Mouse (Mus musculus) kidney, embryonic 16.5 days (tissue): ENCODE data around the gene 9130213A22Rik. TPM values are rescaled to one million over a fixed set of nuclear protein-coding genes. Genes with fewer than 3 reads are reported as not detected.
"Not testable (repeated sequence)": the region's sequence is repeated elsewhere in the genome, so short reads cannot be mapped to it uniquely, and the experiment has no call there.

Experiments
- ATAC-seq: fragments of 200-750 bp; cut with Nextera tagmentation; 2 replicates; pipeline ENCODE4 v1.8.0; 2017; ENCODE audit warnings: moderate TSS enrichment; ENCODE audit not compliant: low FRiP score, low TSS enrichment
- H3K27ac ChIP-seq: fragments of 300-500 bp; sonication (generic); 2 replicates; pipeline ENCODE4 v1.5.1; 2014; ENCODE audit warnings: low read length
- H3K27me3 ChIP-seq: fragments of 300-500 bp; sonication (generic); 2 replicates; pipeline ENCODE4 v1.6.1; 2014; ENCODE audit warnings: low read length, control low read depth, mixed read lengths; ENCODE audit not compliant: insufficient read depth
- H3K36me3 ChIP-seq: fragments of 300-500 bp; sonication (generic); 2 replicates; pipeline ENCODE4 v1.6.1; 2014; ENCODE audit warnings: low read length, control low read depth, mixed read lengths; ENCODE audit not compliant: insufficient read depth
- H3K4me1 ChIP-seq: fragments of 300-500 bp; sonication (generic); 2 replicates; pipeline ENCODE4 v1.6.1; 2014; ENCODE audit warnings: low read length, control low read depth, mixed read lengths; ENCODE audit not compliant: insufficient read depth
- H3K4me2 ChIP-seq: fragments of 300-500 bp; sonication (generic); replicated peaks from 2 replicates; pipeline ENCODE4 v1.6.1; 2014; ENCODE audit warnings: low read depth, low read length
- H3K4me3 ChIP-seq: fragments of 300-500 bp; sonication (generic); 2 replicates; pipeline ENCODE4 v1.5.1; 2014; ENCODE audit warnings: mild to moderate bottlenecking, low read length
- H3K9ac ChIP-seq: fragments of 300-500 bp; sonication (generic); replicated peaks from 2 replicates; pipeline ENCODE4 v1.6.1; 2014; ENCODE audit warnings: low read length
- H3K9me3 ChIP-seq: fragments of 300-500 bp; sonication (generic); 2 replicates; pipeline ENCODE4 v1.6.1; 2016; ENCODE audit warnings: low read length, control low read depth
- WGBS: fragments of 180-500 bp; shearing (Covaris S2); extraction: QIAGEN DNeasy Blood & Tissue Kit; methylation state at CpG from one replicate; pipeline ENCODE4 v1.1.7; 2014; 5-methylcytosine and 5-hydroxymethylcytosine counted together
- polyA plus RNA-seq: library from polyadenylated mRNA; unstranded; fragments of >200 nt; fragmentation: Nextera tagmentation; extraction: Ambion mirVana; gene quantifications from 2 replicates; pipeline ENCODE4 v1.2.1, GENCODE M21; 2015

The 9130213A22Rik gene
- polyA plus RNA-seq, 1 experiment from 2014 or later, result 0.42 TPM

DNA sequence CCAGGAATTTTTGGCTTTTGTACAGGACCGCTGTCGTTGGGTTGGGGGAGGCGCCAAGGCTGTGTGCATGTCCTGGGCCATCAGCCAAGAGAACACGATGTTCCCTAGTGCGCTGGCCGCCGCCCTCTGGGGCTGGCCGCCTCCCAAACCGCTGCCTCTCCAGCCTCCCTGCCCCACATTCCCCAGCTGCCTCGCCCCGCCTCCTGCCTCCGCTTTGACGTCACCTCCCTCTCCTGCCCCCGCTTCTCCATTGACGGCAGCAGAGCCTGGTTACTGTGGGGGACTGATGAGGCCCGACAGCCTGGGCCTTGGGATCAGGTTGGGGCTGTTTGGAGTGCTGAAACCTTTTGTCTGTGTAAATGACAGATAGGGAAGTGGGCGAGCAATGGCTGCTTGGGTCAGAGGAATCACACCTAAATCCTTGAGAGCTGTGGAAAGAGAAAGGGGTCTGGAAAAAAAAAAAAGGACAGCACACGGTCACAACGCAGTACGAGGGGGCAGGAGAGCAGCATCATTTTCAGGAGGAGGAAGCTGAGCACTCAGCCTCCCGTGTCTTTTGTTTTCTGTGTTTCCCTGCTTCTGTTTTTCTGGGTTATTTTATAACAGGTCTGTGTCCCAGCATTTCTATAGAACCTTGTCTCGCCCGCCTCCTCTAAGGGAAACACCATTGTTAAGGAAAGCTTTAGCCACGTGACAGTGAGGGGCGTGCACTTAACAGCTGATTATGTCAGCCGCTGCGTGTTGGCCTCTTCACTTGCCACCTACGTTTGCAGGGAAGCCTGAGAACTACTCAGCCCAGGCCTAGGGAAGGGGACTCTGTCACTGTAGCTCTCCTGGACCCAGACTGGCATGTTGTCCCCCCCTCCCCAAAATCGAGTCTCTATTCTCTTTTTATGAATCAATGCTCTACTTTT is 25.1 kb downstream of the 9130213A22Rik start:
- H3K27ac ChIP-seq, result peak overlapping the region; percentile 89

DNA sequence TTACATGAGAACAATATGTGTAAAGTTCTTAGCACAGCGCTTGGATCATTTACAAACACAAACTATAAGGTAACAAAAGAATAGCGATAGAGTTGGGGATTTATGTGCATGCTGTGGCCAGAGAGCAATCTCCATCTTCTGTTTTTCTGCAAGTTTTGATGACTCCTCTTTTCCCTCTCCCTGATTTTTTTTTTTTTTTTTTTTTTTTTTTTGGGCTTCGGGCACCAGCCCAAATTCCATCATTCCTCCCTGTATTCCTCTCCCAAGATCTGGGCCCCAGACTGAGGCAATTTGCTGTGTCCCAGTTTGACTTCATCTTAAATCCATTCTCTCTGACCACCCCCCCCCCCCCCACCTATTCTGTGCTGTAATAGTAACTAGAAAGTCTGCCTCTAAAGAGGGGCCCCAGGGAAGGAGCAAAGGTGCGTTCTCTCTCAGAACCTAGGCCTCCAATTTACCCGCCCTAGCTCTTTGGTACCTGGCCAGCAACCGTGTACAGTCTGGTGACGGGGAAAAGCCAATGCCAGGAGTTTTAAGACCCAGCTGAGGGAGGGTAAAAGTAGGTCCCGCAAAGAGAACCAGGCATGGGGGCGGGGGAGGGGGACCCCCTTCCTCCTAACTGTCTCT is 25.9 kb downstream of the 9130213A22Rik start:
- H3K36me3 ChIP-seq, result peaks cover 13% of the 10 kb centered on the region
- peak overlapping the region; percentile 86 for H3K4me2 ChIP-seq
- 8% methylated on average over 9 of the region's 9 CpGs for WGBS
- H3K4me1 ChIP-seq, result peaks cover 52% of the 10 kb centered on the region
- H3K27ac ChIP-seq, result peak overlapping the region; percentile 89
- H3K9ac ChIP-seq, result peak overlapping the region; percentile 69
- H3K27me3 ChIP-seq, result no peaks in the 10 kb centered on the region
- ATAC-seq, result no peak
- peak overlapping the region; percentile 67 for H3K4me3 ChIP-seq
- no peaks in the 10 kb centered on the region for H3K9me3 ChIP-seq

More for the DNA sequence above, 25.1 kb downstream of the 9130213A22Rik start:
- WGBS, result 2% methylated on average over 29 of the region's 29 CpGs
- no peaks in the 10 kb centered on the region for H3K9me3 ChIP-seq
- H3K4me3 ChIP-seq, result peak overlapping the region; percentile 67
- peaks cover 50% of the 10 kb centered on the region for H3K4me1 ChIP-seq
- peaks cover 19% of the 10 kb centered on the region for H3K36me3 ChIP-seq
- peak overlapping the region; percentile 86 for H3K4me2 ChIP-seq
- H3K27me3 ChIP-seq, result no peaks in the 10 kb centered on the region
- ATAC-seq, result peak; percentile 53
- H3K9ac ChIP-seq, result peak overlapping the region; percentile 61

DNA sequence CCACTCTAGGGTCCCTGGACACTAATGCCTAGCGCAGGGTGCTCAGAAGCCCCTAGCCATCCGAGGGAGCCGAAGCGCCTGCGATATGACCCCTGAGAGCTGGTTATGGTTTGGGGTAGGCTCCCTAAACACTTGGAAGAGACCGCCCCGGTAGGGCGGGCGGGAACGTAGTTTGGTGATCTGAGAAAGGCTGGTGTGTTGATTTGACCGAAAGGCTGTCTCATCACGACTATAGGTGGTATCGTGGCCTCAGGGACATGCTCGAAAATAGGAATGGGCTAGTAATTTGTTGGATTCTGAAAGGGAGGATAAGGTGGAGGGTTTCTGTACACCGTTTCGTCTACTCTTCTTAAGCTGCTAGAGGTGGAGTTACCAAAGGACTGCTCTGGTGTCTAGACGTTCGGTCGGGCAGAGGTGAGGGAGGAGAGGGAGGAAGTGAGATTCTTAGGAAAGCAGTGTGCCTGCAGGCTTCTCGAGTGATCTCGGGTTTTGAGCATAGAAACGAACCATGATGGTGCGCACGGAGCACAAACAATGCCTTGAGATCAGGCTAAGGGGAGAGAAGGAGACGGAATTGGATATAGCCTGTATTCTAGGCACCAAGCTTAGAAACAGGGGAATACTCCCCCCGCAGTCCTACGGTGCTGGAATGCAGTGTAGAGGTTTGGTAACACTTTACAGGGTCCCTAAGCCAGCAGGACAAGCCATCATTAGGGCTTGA is 26.7 kb downstream of the 9130213A22Rik start:
- under 1% methylated on average over 27 of the region's 27 CpGs for WGBS
- no peaks in the 10 kb centered on the region for H3K9me3 ChIP-seq
- peaks cover 13% of the 10 kb centered on the region; the same call in 1 of the 2 replicates for H3K36me3 ChIP-seq
- peak overlapping the region; percentile 89 for H3K27ac ChIP-seq
- H3K27me3 ChIP-seq, result no peaks in the 10 kb centered on the region
- peaks cover 52% of the 10 kb centered on the region for H3K4me1 ChIP-seq
- peak overlapping the region; percentile 67 for H3K4me3 ChIP-seq
- no peak for ATAC-seq
- H3K9ac ChIP-seq, result peak overlapping the region; percentile 69
- peak overlapping the region; percentile 86 for H3K4me2 ChIP-seq

DNA sequence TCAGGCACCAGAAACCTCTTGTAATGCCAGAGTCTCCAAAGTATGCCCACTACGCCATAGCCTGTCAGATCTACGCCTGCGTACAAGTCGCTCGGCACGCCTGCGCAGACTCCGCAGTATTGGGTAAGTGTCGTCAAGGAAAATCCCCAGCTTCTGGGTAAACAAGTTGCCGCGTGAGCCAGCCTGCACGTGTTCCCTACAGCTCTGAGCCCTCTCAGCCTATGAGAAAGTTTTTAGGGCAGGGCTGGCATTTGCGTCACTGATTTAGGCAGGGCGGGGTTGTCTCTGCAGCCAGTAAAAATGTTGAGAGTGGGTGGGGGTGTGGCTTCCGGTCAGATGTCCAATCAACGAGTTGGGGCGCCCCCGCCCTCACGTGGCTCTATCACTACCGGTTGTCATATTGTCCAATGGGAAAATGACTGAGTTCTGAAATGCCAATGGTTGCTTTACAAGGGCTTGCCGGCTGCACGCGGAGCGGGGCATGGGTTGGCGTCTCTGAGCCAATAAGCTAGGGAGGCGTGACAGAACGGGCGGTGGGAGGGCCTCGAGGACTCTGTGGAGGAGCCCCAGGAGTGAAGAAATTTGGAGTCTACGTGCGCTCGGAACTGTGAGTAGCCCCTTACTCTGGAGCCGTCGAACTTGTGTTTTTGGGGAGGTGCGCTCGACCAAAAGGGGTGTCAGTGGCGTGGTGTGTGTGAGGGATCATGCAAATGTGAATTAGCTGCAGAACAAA is 27.5 kb downstream of the 9130213A22Rik start, which contains the start of gene Per1:
TSS of gene Per1 (plus strand) at position 521 of the 733 bp plus-strand sequence.
- under 1% methylated on average over 37 of the region's 37 CpGs for whole genome bisulfite sequencing
- no peaks in the 10 kb centered on the region for H3K27me3 ChIP-seq
- peak within 1 kb of the TSS; percentile 67 for H3K4me3 ChIP-seq
- peaks cover 52% of the 10 kb centered on the region for H3K4me1 ChIP-seq
- peak within 1 kb of the TSS; percentile 69 for H3K9ac ChIP-seq
- no peaks in the 10 kb centered on the region for H3K9me3 ChIP-seq
- peaks cover 18% of the 10 kb centered on the region; the same call in 1 of the 2 replicates for H3K36me3 ChIP-seq
- ATAC-seq, result peak; percentile 94
- peak within 1 kb of the TSS; percentile 86 for H3K4me2 ChIP-seq
- H3K27ac ChIP-seq, result peak within 1 kb of the TSS; percentile 93

GRCm38 (mm10) chr11:69093856-69094255 is 28.5 kb downstream of the 9130213A22Rik start:
- not testable (repeated sequence) for ATAC-seq, H3K9me3 ChIP-seq, H3K9ac ChIP-seq, H3K27me3 ChIP-seq, H3K4me3 ChIP-seq, H3K4me2 ChIP-seq, H3K27ac ChIP-seq
- H3K4me1 ChIP-seq, result peaks cover 52% of the 10 kb centered on the region
- 92% methylated on average over 7 of the region's 7 CpGs for WGBS
- peaks cover 18% of the 10 kb centered on the region; the same call in 1 of the 2 replicates for H3K36me3 ChIP-seq

DNA sequence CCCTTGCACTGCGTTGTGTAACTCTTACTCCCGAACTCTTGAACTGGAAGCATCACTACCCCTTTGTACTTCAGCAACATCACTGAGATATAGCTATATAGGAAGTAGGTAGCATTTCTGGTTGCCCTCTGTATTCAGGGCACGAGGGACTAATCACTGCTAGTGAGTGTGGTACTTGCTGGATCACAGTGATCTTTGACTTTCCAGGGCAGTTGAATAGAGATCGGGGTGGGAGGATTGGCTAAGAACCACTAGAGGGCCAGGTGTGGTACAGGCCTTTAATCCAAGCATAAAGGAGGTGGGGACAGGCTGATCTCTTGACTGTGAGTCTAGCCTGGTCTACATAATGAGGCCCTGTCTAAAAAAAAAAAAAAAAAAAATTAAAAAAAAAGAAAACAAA is 29.5 kb downstream of the 9130213A22Rik start:
- peaks cover 45% of the 10 kb centered on the region for H3K4me1 ChIP-seq
- no peak for ATAC-seq
- WGBS, result 90% methylated on average over 4 of the region's 4 CpGs

GRCm38 (mm10) chr11:69092386-69092751 is 30.0 kb downstream of the 9130213A22Rik start:
- H3K27ac ChIP-seq, result no peak overlapping the region
- H3K4me3 ChIP-seq, result no peak overlapping the region
- peaks cover 45% of the 10 kb centered on the region for H3K4me1 ChIP-seq
- H3K9ac ChIP-seq, result no peak overlapping the region
- 5% methylated on average over 3 of the region's 3 CpGs for WGBS
- H3K9me3 ChIP-seq, result no peaks in the 10 kb centered on the region
- H3K36me3 ChIP-seq, result peaks cover 18% of the 10 kb centered on the region; the same call in 1 of the 2 replicates
- ATAC-seq, result no peak
- H3K27me3 ChIP-seq, result no peaks in the 10 kb centered on the region
- H3K4me2 ChIP-seq, result no peak overlapping the region

More for the DNA sequence above, 29.5 kb downstream of the 9130213A22Rik start:
- Histone ChIP-seq H3K27ac (no peak overlapping the region), H3K9me3 (no peaks in the 10 kb centered on the region), H3K9ac (no peak overlapping the region), H3K4me2 (no peak overlapping the region), H3K27me3 (no peaks in the 10 kb centered on the region), H3K4me3 (no peak overlapping the region), H3K36me3 (peaks cover 18% of the 10 kb centered on the region; the same call in 1 of the 2 replicates)

GRCm38 (mm10) chr11:69091566-69092385 is 30.6 kb downstream of the 9130213A22Rik start:
- ATAC-seq, result no peak
- Histone ChIP-seq H3K36me3 (peaks cover 18% of the 10 kb centered on the region; the same call in 1 of the 2 replicates), H3K27me3 (no peaks in the 10 kb centered on the region), H3K4me1 (peaks cover 47% of the 10 kb centered on the region), H3K4me2 (no peak overlapping the region), H3K9ac (no peak overlapping the region), H3K27ac (no peak overlapping the region), H3K9me3 (no peaks in the 10 kb centered on the region), H3K4me3 (no peak overlapping the region)
- WGBS, result 69% methylated on average over 7 of the region's 7 CpGs
